Mouse (Mus musculus) skeletal muscle tissue, adult 2 months (tissue): ENCODE measurements around the gene Strbp.
"Not testable (repeated sequence)": the region's sequence is repeated elsewhere in the genome, so short reads cannot be mapped to it uniquely, and the experiment has no call there.

Source experiments
- DNase-seq: peaks from one replicate; pipeline ENCODE4 v3.0.0-alpha.2; 2012; ENCODE audit warnings: low read depth, low spot score

Strbp gene

GRCm38 (mm10) chr2:37527587-37527986, 176.1 kb downstream of the Strbp start:
- no peak for DNase-seq

- DNase-seq = no peak
These were observed 184.4 kb downstream of the Strbp start for GRCm38 (mm10) chr2:37519286-37519640.

- no peak for DNase-seq
These were observed 184.9 kb downstream of the Strbp start for GRCm38 (mm10) chr2:37518561-37519285.

- DNase-seq = no peak
These were observed 186.7 kb downstream of the Strbp start for GRCm38 (mm10) chr2:37516922-37517462.

GRCm38 (mm10) chr2:37516030-37516710, 187.5 kb downstream of the Strbp start, which contains the start of gene Gpr21:
Gpr21 (plus strand) TSS chr2:37516332.
- DNase-seq = no peak

GRCm38 (mm10) chr2:37511134-37511901, 192.3 kb downstream of the Strbp start:
- DNase-seq = no peak

- not testable (repeated sequence) for DNase-seq
These were observed 197.8 kb downstream of the Strbp start for GRCm38 (mm10) chr2:37505856-37506255.

- no peak for DNase-seq
These were observed 206.3 kb downstream of the Strbp start for GRCm38 (mm10) chr2:37497321-37497720.

- no peak for DNase-seq
These were observed 214.7 kb downstream of the Strbp start for GRCm38 (mm10) chr2:37488956-37489355.

GRCm38 (mm10) chr2:37486408-37486807, 217.3 kb downstream of the Strbp start:
- no peak for DNase-seq

- peak; percentile 9 for DNase-seq
These were observed 218.3 kb downstream of the Strbp start for GRCm38 (mm10) chr2:37485370-37485769.

- DNase-seq = no peak
These were observed 219.5 kb downstream of the Strbp start for GRCm38 (mm10) chr2:37484165-37484564.

GRCm38 (mm10) chr2:37480039-37480438, 223.6 kb downstream of the Strbp start:
- no peak for DNase-seq

GRCm38 (mm10) chr2:37479559-37479958, 224.1 kb downstream of the Strbp start:
- no peak for DNase-seq

GRCm38 (mm10) chr2:37466266-37466665, 237.4 kb downstream of the Strbp start:
- DNase-seq = no peak

GRCm38 (mm10) chr2:37460707-37461106, 243.0 kb downstream of the Strbp start:
- no peak for DNase-seq

GRCm38 (mm10) chr2:37452376-37452760, 251.3 kb downstream of the Strbp start:
- no peak for DNase-seq

- DNase-seq = peak; percentile 94
These were observed 251.8 kb downstream of the Strbp start for GRCm38 (mm10) chr2:37451667-37452375.

- peak; percentile 92 for DNase-seq
These were observed 260.8 kb downstream of the Strbp start, which contains the start of the genes Zbtb26, Zbtb6 and Rabgap1 for GRCm38 (mm10) chr2:37442611-37443591. Zbtb26 (minus strand) TSS chr2:37443135. Zbtb6 (minus strand) TSS chr2:37443171. Rabgap1 (plus strand) TSS chr2:37443279.
